Mouse (Mus musculus) neural tube, embryonic 12.5 days (tissue): ENCODE data around the gene Tmprss11f. TPM values are rescaled to one million over a fixed set of nuclear protein-coding genes. Genes with fewer than 3 reads are reported as not detected.

Experiments used
- ATAC-seq: fragments of 200-750 bp; cut with Nextera tagmentation; 2 replicates; pipeline ENCODE4 v1.8.0; 2017; ENCODE audit warnings: low read depth, mild to moderate bottlenecking, moderate TSS enrichment, moderate library complexity; ENCODE audit not compliant: low FRiP score
- H3K27ac ChIP-seq: fragments of 300-500 bp; sonication (generic); 2 replicates; pipeline ENCODE4 v1.5.1; 2016
- H3K27me3 ChIP-seq: fragments of 300-500 bp; sonication (generic); replicated peaks from 2 replicates; pipeline ENCODE4 v1.6.1; 2016; ENCODE audit warnings: mild to moderate bottlenecking
- H3K36me3 ChIP-seq: fragments of 300-500 bp; sonication (generic); 2 replicates; pipeline ENCODE4 v1.6.1; 2016; ENCODE audit warnings: mild to moderate bottlenecking
- H3K4me1 ChIP-seq: fragments of 300-500 bp; sonication (generic); 2 replicates; pipeline ENCODE4 v1.6.1; 2016
- H3K4me2 ChIP-seq: fragments of 300-500 bp; sonication (generic); replicated peaks from 2 replicates; pipeline ENCODE4 v1.6.1; 2016; ENCODE audit warnings: mild to moderate bottlenecking
- H3K4me3 ChIP-seq: fragments of 300-500 bp; sonication (generic); 2 replicates; pipeline ENCODE4 v1.5.1; 2016
- H3K9ac ChIP-seq: fragments of 300-500 bp; sonication (generic); 2 replicates; pipeline ENCODE4 v1.6.1; 2016; ENCODE audit warnings: mild to moderate bottlenecking
- H3K9me3 ChIP-seq: fragments of 300-500 bp; sonication (generic); 2 replicates; pipeline ENCODE4 v1.6.1; 2016; ENCODE audit warnings: mild to moderate bottlenecking
- WGBS: fragments of 180-500 bp; shearing (Covaris S2); methylation state at CpG from one replicate; pipeline ENCODE4 v1.1.7; 2016; 5-methylcytosine and 5-hydroxymethylcytosine counted together
- polyA plus RNA-seq: library from polyadenylated mRNA; unstranded; fragments of >200 nt; fragmentation: Nextera tagmentation; extraction: Ambion mirVana; gene quantifications from 2 replicates; pipeline ENCODE4 v1.2.1, GENCODE M21; 2016

Tmprss11f gene
- polyA plus RNA-seq, 1 experiment from 2014 or later: not detected

- Histone ChIP-seq H3K9ac (no peak within 1 kb of the TSS), H3K27me3 (no peaks in the 10 kb centered on the region), H3K4me2 (no peak within 1 kb of the TSS), H3K9me3 (no peaks in the 10 kb centered on the region), H3K4me1 (no peaks in the 10 kb centered on the region), H3K36me3 (no peaks in the 10 kb centered on the region), H3K4me3 (no peak within 1 kb of the TSS), H3K27ac (no peak within 1 kb of the TSS)
- WGBS: 84% methylated on average over 9 of the region's 9 CpGs
- ATAC-seq: no peak
These were observed 113.7 kb downstream of the Tmprss11f start, which contains the start of gene Tmprss11g for GRCm38 (mm10) chr5:86518500-86518899. Gene Tmprss11g (minus strand): TSS chr5:86518600.

- H3K36me3 ChIP-seq: no peaks in the 10 kb centered on the region
- H3K27ac ChIP-seq: no peak overlapping the region
- no peak overlapping the region for H3K4me3 ChIP-seq
- WGBS: 53% methylated on average over 5 of the region's 5 CpGs
- no peak overlapping the region for H3K4me2 ChIP-seq
- no peaks in the 10 kb centered on the region for H3K27me3 ChIP-seq
- H3K4me1 ChIP-seq: no peaks in the 10 kb centered on the region
- no peak for ATAC-seq
- H3K9ac ChIP-seq: no peak overlapping the region
- no peaks in the 10 kb centered on the region for H3K9me3 ChIP-seq
These were observed 120.7 kb downstream of the Tmprss11f start for GRCm38 (mm10) chr5:86511538-86511937.

GRCm38 (mm10) chr5:86493453-86493852 is 138.8 kb downstream of the Tmprss11f start:
- no peak for ATAC-seq
- Histone ChIP-seq H3K9ac (no peak overlapping the region), H3K4me2 (no peak overlapping the region), H3K9me3 (no peaks in the 10 kb centered on the region), H3K36me3 (no peaks in the 10 kb centered on the region), H3K27ac (no peak overlapping the region), H3K4me1 (no peaks in the 10 kb centered on the region), H3K27me3 (no peaks in the 10 kb centered on the region), H3K4me3 (no peak overlapping the region)
- 84% methylated on average over 1 of the region's 1 CpGs for WGBS

GRCm38 (mm10) chr5:86482562-86482961 is 149.7 kb downstream of the Tmprss11f start:
- no peaks in the 10 kb centered on the region for H3K4me1 ChIP-seq
- H3K4me3 ChIP-seq: no peak overlapping the region
- no peaks in the 10 kb centered on the region for H3K9me3 ChIP-seq
- H3K9ac ChIP-seq: no peak overlapping the region
- ATAC-seq: no peak
- 81% methylated on average over 2 of the region's 2 CpGs for whole genome bisulfite sequencing
- H3K27me3 ChIP-seq: no peaks in the 10 kb centered on the region
- no peak overlapping the region for H3K27ac ChIP-seq
- no peak overlapping the region for H3K4me2 ChIP-seq
- no peaks in the 10 kb centered on the region for H3K36me3 ChIP-seq

GRCm38 (mm10) chr5:86482031-86482430 is 150.2 kb downstream of the Tmprss11f start:
- Histone ChIP-seq H3K27ac (no peak overlapping the region), H3K4me3 (no peak overlapping the region), H3K9me3 (no peaks in the 10 kb centered on the region), H3K9ac (no peak overlapping the region), H3K36me3 (no peaks in the 10 kb centered on the region), H3K27me3 (no peaks in the 10 kb centered on the region), H3K4me1 (no peaks in the 10 kb centered on the region), H3K4me2 (no peak overlapping the region)
- 89% methylated on average over 1 of the region's 1 CpGs for WGBS
- no peak for ATAC-seq

- Histone ChIP-seq H3K4me1 (no peaks in the 10 kb centered on the region), H3K9me3 (no peaks in the 10 kb centered on the region), H3K36me3 (no peaks in the 10 kb centered on the region), H3K27me3 (no peaks in the 10 kb centered on the region), H3K27ac (no peak overlapping the region), H3K4me3 (no peak overlapping the region), H3K4me2 (no peak overlapping the region), H3K9ac (no peak overlapping the region)
- WGBS: 91% methylated on average over 9 of the region's 9 CpGs
- ATAC-seq: no peak
These were observed 158.4 kb downstream of the Tmprss11f start for GRCm38 (mm10) chr5:86473859-86474258.

Other genes starting within 250 kb of the Tmprss11f start
- not detected in 2 replicates for gene Tmprss11a, start 163.4 kb downstream of the Tmprss11f start, polyA plus RNA-seq
- gene Tmprss11g, start 113.8 kb downstream of the Tmprss11f start, polyA plus RNA-seq: not detected in 2 replicates
- not detected in 2 replicates for gene Tmprss11b, start 43.9 kb upstream of the Tmprss11f start, polyA plus RNA-seq
- gene Tmprss11e, start 113.4 kb upstream of the Tmprss11f start, polyA plus RNA-seq: not detected in 2 replicates
- 49.0 and 50.6 TPM in 2 replicates for gene Ythdc1, start 171.8 kb upstream of the Tmprss11f start, polyA plus RNA-seq